Mouse (Mus musculus): ENCODE measurements at regions not wholly inside any gene's neighbourhood (a gene's known extent, or its start where the extent isn't known, plus 50 kb on each side); places are given as distances from the start of the nearest gene placed in this dataset.
A peak's percentile ranks its signal among the peaks of the same experiment; 100 is the strongest.

DNA sequence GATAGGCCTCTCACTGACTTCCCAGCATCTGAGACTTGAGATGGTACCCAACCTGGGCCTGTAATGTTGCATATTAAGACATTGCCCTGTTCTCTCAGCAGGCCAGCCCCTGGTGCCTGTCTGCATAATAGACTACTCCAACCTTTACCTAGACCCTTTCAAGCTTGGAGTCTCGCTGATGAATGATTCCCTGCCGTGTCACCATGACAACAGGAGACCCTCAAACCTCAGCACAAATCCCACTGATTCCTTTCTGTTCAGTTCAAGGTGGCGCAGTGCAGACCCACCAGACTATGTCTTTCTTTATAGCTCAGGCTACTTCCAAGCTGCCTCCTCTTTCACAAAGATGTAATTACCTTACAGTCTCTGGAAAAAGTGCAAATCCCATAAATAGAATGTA is 172.0 kb downstream of the Dcdc2c start:
- no peak for DNase-seq

DNA sequence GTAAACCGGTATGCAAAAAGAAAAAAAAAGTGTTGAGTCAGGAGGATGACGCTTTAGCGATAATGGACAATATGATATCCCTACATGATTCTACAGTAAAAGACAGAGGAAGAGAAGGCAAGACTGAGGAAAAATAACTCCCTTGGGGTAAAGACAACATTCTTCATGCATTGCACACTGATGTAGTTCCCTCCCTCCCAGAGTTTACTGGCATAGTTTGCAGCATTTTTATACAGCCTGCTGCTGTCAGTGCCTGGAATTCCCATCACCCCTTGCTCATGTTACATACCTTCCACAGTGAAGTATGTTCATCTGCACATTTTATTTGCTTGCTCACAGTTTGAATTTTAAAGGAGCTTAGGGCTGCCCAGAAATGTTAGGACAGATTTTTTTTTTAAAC is 174.2 kb downstream of the Dcdc2c start:
- no peak for DNase-seq

DNA sequence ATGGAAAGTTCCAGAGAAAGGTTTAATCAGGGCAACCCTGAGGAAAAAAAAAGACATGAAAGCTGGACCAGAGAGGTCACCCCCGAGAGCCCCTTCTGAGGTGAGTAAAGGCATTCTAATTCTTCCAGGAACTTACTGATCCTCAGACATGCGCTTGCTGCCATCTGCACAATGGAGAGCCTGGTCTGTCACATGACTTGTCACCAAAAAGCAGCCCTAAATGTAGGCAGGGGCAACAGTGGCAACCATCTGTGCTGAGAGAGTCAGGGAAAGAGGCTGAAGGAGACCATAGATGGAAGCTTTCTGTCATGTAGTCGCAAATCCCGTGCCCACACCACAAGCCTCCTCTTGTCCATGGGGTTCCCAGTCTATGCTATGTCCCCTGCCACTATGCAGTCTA is 174.8 kb downstream of the Dcdc2c start:
- DNase-seq = no peak

DNA sequence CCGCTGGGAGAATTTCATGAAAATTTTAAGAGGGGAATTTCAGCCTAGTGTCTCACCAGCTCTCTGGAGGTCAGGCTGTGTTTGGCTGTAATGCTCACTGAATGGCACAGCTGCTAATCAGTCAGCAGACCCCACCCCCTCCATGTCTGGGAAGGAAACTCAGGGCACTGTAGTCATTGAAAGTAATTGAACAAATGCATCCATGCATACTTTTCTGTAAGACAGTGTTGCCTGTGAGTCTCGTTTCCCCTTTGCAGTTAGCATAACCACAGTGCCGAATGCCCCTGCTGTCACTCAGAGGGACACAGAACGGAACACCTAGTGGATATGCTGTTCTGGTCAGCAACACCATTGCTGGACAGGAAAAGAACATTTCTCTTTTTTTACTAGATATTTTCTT is 175.4 kb downstream of the Dcdc2c start:
- no peak for DNase-seq

DNA sequence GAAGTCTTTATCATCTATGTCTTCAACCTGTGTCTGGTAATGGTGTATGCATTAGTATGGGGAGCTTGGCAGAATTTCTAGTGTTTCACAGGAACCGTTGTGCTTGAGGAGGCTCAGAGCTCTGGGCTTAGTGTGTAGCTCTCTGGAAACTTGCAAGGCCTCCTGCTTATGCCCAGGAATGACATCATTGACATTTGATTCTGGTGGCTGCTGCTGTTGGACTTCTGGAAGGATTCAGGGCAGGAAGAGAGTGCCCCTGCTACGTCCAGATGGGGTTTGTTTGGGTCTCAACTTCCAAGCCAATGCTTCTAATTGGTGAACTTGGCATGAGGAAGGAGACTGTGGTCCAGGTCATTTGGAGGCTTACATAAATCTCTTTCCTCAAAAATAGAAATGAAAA is 186.9 kb downstream of the Dcdc2c start:
- DNase-seq = no peak

DNA sequence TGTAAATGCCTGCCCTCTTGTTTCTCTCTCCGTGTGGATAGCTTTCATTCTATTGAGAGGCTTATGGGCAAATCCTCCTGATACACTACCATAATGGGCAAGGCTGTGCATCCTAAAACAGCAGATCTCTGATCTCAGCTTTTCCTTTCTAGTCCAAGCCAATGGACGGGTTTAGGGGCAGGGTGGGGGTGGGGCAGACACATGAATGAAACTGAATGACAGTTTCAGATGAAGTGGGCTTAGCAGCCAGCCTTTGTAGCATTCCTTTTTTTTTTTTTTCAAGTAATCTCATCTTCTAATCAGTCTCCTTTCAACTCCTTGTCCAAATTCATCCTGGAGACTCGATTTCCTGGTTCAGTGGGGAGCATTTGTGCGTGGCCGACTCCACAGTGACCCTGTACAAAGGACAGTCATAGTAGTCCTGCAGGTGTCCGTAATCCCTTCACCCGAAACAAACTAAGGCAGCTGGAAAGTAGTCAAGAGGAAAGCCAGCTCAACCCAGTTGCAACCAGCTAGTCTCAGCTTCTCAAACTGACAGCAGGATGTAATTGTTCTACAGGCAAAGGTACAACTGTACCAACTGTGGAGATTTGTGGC is 193.4 kb downstream of the Dcdc2c start:
- DNase-seq = no peak

DNA sequence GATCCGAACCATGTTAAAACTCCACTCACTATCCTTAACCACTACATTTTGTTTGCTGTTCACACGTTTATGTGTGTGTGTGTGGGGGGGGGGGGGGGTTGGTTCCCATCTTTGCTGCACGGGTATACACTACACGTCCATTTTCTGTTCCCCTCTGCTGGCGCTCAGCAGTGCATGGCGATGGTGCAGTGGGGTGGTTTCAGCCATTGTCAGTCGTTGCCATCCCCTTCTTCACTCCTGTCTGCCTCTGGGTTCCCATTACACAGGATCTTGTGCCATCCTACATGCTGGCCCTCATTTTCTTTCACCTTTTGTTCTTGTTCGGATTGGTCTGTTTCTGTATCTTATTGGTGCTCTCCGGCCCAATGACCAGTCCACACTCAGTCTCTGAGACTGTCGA is 194.4 kb downstream of the Dcdc2c start:
- no peak for DNase-seq

DNA sequence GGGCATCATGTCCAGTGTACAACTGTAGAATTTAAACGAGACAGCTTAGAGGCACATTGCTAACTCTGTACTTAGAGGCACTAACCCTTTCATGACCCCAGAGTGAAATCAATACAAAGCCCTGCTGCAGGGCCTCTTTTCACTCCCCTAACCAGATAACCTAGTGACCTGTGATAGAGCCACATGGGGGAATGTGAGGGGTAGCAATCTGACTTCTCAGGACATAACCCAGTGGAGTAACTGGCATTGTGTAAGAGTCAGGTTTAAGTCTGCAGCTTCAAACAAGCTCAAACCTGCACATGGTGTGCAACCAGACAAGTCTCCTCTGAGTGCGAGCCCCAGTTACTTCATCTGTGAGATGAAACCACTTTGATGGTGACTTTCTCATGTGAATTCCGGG is 199.1 kb downstream of the Dcdc2c start:
- no peak for DNase-seq

DNA sequence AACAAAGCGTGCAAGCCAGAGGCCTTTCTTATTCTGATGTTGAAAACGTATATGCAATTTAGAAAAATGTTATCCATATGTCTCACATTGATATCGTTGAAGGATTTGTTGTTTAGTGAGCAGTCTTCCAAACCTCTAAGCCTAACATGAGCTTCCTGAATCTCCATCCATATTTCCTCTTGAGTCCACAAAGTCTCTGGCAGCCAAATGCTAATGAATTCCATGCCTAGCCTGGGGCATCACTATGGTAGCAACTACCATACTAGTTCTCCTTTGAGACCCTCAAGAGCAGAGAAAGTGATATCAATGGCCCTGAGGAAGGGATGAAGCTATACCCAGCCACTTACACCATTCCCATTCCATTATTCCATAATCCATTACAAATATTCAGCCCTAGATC is 199.6 kb downstream of the Dcdc2c start:
- no peak for DNase-seq

DNA sequence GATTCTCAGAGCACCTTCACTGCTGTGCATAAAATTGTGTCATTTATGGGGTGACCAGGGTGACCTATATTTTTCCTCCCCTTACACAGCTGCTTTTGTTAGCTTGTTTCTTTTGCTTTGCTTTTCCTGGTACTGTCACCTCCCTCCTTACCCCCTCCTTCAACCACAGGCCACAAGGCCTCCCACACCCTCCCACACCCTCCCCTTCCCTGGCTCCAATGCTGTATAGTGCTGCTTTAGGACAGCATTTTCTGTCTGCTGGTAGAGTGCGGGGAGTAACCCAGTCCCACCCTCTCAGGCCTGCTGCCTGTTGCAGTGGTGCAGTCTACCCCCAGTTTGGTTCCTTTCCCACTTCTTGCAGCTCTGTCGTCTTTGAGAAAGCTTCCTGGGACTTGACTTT is 209.5 kb downstream of the Dcdc2c start:
- no peak for DNase-seq

DNA sequence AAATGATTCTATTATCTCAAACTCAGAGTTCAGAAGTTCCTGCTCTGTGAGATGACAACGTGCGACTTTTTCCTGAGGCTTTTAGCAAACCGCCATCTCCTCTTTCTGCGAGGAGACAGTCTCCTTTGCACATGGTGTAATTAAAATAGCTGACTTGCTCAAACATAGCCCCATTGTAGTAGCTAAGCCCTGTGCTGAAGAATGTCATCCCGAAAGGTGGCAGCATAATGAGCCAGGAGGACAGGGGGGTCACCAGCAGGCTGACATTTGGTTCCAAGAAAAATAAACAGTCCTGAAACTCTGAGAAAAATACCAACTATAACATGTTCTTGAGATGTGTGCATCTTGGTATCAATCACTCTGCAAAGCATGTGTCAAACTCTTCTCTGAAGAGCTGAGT is 219.6 kb downstream of the Dcdc2c start:
- DNase-seq = no peak

DNA sequence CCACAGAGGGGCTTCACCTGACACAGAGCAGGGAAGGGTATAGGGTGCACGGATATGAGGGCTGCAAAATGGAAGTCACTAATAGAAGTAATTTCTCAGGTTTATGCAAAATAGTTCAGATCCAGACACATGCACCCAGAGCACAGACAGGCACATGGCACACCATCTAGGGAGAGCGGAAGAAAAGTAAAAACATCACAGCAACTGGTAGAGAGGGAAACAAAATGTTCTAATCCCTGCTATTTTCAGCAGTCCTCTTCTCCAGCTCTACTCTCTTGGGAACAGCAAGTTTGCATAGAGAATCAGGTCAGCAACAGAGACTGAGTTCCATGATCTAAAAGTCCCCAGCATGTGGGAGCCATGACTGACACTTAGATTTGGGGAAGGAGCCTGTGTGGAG is 220.4 kb downstream of the Dcdc2c start:
- no peak for DNase-seq

DNA sequence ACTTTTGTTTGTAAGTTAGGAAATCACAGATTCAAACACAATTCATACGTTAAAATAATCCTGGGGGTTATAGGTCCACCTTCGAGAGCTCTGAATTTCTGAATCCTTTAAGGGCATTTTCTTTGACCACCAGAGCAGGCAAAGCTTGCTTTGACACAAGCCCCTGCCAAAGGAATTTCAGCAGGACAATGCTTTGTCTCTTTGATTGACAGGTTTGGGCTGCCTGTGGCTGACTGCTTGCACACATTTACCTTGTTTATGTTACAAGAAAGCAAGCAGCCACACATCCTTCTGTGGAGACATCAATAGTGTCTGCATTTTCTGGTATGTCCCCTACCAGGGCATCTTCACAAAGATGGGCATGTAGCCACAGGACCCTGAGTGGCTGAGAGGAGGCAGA is 228.5 kb downstream of the Dcdc2c start:
- no peak for DNase-seq

DNA sequence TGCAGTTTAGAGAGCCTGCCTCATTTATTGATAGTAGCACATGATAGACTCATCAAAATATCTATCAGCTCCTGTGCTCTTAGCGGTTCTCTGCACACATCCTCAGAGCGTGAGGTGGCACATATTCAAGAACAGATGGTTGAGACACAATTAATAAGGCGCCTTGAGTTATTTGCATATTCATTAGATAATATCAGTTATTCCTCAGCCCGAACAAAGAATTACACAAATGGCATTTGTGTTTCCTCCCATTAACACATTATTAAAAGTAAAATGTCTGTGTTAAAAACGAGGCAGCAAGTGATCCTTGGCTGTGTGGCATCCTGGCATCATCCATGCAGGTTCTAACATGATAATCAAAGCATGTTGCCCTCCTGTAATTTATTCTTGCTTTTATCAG is 243.0 kb downstream of the Dcdc2c start:
- DNase-seq = no peak

DNA sequence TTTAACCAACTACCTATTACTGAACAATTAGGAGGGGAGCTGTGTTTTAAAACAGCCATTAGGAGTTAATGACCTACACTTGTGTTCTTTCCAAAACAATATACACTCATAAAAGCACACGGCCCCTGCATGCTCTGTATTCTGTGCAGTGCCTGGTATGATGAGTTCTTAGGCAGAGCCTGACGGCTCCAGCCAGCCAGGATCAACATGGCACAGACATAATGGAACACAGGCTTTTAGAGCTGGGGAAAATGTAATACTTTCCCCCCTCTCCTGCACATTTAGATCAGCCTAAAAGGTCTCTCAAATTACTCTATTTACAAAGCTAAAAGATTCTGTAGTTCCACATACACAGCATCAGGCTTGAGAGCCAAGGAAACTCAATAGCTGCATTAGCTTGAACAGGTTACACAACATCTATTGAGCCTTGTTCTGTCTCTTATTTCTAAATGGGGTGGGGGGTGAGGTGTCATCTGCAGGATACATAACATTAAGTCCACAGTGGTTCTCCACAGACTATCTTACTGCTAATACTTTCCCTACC is 250.1 kb downstream of the Dcdc2c start:
- no peak for DNase-seq

DNA sequence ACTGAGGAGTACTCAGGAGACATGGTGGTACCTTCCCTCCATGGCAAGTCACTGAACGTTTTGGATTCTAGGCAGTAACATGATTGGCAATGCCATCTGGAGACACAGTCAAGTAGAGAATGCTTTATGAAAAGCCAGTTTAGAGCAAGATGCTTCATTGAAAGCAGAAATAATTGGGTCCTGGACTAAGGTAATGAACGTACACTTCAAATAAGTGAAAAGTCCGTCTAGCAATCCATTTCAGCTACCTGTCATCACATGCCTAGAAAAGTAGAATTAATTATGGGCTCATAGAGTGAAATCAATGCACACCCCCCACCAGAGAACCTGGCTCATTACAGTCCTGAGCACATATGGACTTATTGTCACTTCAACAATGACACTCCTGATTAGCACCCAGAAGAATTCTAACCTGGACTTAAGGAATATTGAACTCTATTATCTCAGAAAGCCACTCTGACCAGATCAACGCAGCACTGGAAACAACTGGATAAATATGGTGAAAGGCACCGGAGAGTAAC is 263.8 kb downstream of the Dcdc2c start:
- DNase-seq = no peak

DNA sequence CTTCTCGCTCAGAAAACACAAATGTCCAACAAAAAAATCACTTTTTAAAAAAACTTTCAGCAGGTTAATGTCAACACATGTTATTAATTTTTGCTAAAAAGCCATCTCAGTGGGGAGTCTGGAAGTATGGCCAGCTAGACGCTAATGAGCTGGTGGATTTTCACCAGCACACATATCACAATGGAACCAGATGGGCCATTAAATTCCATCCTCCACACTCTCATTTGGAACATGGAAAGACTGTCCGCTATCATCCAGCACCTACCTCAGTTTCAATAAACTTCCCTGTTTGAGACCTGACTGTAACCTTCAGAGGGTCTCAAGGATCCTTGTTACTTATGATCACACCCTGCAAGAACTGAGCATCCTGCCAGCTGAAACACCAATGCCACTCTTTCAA is 296.7 kb downstream of the Dcdc2c start:
- no peak for DNase-seq

DNA sequence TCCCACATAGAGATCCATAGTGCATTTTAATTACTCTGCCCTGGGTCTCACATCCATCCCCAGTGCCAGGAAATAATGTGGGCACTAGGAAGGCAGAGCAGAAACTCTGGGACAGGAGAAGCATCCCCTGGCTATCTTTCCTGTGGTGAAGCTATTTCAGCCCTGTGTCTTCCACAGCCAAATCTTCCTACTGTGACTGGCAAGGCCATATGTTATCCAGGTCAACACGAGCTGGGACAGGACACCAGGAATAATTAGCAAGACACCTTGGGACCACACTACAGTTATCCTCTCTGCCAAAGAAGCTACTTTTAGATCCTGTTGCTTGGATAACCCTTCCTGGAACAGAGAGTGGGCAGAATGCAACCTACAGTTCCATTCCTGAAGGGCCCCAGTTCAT is 301.7 kb downstream of the Dcdc2c start:
- no peak for DNase-seq

DNA sequence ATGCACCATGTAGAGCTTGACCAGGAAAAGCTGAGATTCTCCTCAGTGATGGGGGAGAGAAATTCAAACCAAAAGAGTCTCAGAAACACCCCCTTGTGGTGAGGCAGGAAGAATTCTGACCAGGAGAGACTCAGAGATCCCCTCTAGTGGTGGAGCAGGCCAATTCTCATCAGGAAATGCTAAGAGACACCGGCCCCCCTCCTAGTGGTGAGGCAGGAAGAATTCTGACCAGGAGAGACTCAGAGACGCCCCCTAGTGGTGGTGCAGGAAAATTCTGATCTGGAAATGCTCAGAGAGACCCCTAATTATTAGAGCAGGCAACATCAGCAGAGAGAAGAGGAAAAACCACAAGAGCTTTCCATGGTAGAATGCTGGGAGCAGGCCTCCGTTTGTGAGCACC is 303.4 kb downstream of the Dcdc2c start:
- peak; percentile 18 for DNase-seq

DNA sequence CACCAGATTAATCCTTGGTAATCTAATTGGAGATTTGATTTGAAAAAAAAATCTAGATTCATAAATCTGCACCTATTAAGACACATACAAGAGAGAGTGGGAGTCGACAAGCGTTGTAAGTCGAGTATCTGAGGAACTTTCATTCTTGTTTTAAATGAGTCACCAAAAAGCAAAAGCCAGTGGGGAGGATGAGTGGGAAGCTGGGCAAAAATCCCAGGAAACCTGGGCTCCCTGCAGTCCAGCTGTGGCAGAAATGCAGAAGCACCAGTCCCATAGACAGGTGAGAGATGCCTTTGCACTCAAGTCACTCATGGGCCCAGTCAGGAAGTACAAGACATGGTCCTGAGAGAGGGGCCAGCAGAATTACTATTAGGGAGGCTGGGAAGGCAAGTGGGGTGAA is 303.9 kb downstream of the Dcdc2c start:
- no peak for DNase-seq

DNA sequence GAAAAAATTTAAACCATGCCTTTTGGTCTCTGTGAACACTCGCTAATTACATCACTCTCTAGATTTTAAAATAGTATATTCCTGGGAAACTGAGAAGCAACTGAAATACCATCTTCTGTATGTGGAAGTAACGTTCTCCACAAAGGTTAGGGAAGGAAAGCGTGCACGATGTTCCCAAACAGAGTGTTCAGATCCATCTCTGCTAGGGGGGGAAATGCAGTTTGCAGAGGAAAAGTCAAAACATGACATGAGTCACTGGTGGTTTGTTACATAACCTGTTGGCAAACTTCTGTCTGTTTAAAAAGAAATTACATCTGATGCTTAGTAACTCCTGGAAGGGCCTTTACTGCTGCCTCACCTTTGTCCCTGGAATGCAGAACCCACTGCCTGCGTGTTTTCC is 314.2 kb downstream of the Dcdc2c start:
- no peak for DNase-seq

DNA sequence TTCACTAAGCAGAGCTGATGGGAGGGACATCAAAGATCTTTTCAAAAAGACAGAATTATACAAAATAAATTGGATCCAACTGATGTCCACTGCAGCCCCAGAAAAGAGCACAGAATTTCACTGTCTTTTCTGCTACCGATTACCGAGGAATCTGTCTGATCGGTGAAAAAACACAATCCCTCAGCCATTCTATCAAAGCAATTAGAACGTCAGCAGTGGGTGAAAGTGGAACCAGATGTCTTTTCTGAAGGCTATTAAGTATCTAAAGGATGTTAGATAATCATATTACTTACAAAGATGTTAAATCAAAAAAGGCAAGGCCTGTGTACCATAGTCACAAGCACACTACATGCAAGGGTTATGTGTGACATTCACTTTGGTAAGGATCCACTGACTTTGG is 315.2 kb downstream of the Dcdc2c start:
- DNase-seq = no peak

DNA sequence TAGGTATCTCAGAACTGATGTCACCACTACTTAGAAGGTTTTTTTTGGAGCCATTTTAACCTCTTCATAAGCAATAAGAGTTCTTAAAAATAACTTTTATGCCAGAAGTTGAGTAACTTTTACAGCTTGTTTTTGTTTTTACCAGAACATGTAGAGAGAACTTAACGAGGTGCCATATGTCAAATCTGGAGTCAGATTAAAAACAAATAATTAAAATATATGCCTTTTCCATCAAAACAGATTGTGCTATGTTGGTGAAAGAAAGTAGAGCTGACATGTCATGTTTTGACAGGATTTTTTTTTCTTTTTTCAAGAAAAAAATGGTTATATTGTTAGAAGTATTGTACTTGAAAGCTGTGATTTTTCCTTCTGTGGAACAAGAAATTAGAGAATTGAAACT is 349.4 kb downstream of the Dcdc2c start:
- DNase-seq = no peak

DNA sequence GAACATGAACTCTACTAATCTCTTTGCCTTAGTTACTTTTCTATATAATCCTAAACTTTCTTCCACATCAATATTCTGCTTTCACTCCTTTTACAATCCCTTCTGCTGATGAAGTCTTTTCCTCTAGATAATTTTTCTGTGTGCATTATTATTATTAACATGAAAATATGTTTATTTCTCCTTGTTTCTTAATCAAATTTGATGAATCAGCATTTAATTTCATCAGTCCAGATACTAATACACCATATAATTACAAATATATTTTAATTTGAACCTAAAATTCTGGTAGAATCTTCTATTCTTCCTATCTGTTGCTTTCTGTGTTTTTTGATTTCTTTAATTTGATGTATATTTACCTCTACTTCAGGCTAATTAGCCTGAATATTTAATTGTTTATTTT is 365.5 kb downstream of the Dcdc2c start:
- DNase-seq = no peak

DNA sequence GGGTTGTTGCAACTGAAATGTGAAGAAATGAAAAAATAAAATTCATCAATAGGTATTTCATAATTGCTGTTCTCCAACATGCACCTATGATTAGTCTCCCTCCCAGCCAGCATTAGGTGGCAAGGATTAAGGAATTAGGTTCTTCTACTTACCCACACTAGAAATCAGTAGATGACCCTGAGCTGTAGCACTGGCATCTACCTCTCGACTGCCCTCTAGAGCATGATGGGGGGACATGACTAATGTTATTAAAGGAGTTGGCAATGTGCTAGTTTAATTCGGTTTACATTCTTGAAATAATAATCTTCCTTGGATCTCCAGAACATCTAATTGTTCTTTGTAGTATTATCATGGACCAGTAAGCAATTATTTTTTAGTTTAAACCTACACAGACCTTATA is 370.9 kb downstream of the Dcdc2c start:
- peak; percentile 15 for DNase-seq

All from adrenal gland, adult 2 months (tissue).